Comparison of ENCODE assay signal across 19 mouse cellular contexts in the genomic region with DNA sequence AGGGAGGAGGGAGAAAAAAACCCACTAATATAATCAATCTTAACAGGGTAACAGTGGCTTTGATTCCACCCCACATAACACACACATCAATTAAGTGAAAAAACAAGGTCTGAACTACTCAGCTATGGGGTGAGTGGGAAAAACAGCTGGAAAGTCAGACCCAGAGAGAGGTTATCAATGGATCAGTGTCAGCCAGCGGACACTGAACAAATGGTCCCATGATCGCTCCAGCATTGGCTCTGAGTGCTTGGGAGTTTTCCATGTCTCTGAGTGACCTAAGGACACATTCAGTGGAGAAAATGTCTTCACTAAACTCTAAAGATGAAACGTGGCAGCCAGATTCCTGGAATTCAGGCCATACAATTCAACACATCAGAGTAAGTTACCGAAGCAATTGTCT.
DNase-seq lines count a peak whose midpoint lies in the region; ATAC-seq lines count a peak whose summit lies in the region.
"Had no signal": no experiment of that assay in that cellular context is flagged by ENCODE, and none has a peak within 500 bp of the region (broad histone marks: within the 10 kb centered on the region; RNA-seq: fewer than 3 reads in every experiment).

No protein-coding gene starts in this region.

- no peaks in the 10 kb centered on the region for H3K36me3 ChIP-seq in kidney, embryonic 14.5 days (ENCODE audit: control insufficient read depth, insufficient read depth, low read length)
- no peaks in the 10 kb centered on the region for H3K36me3 ChIP-seq in midbrain, embryonic 14.5 days (ENCODE audit: control insufficient read depth, insufficient read depth, low read length)
- H3K36me3 ChIP-seq: heart, embryonic 13.5 days; liver, embryonic 13.5 days; midbrain, embryonic 10.5 days; stomach, embryonic 15.5 days had no signal

- no peak overlapping the region for H3K9ac ChIP-seq in kidney, embryonic 14.5 days (ENCODE audit: low read depth, low read length)
- no peak overlapping the region for H3K9ac ChIP-seq in midbrain, embryonic 14.5 days (replicated peaks; ENCODE audit: low read length)
- H3K9ac ChIP-seq: forebrain, embryonic 13.5 days; heart, embryonic 13.5 days; liver, embryonic 13.5 days; stomach, embryonic 15.5 days had no signal

- 43% methylated on average over 4 of the region's 4 CpGs for WGBS in kidney, embryonic 14.5 days
- 92% methylated on average over 4 of the region's 4 CpGs for WGBS in midbrain, embryonic 14.5 days

- H3K27me3 ChIP-seq in kidney, embryonic 14.5 days (ENCODE audit: control insufficient read depth, insufficient read depth, low read length), result no peaks in the 10 kb centered on the region
- no peaks in the 10 kb centered on the region for H3K27me3 ChIP-seq in midbrain, embryonic 14.5 days (ENCODE audit: control insufficient read depth, insufficient read depth, low read length)
- H3K27me3 ChIP-seq: forebrain, embryonic 13.5 days; heart, embryonic 13.5 days; liver, embryonic 13.5 days; stomach, embryonic 15.5 days had no signal

- no peak overlapping the region for H3K4me3 ChIP-seq in kidney, embryonic 14.5 days (ENCODE audit: low read length)
- no peak overlapping the region for H3K4me3 ChIP-seq in midbrain, embryonic 14.5 days (replicated peaks; ENCODE audit: low read depth, low read length)
- H3K4me3 ChIP-seq: erythroblast, embryonic 14.5 days; forebrain, embryonic 13.5 days; heart, embryonic 13.5 days; liver, embryonic 13.5 days; midbrain, embryonic 10.5 days; stomach, embryonic 15.5 days had no signal

- no peak overlapping the region for H3K4me2 ChIP-seq in kidney, embryonic 14.5 days (replicated peaks; ENCODE audit: low read depth, low read length)
- H3K4me2 ChIP-seq in midbrain, embryonic 14.5 days (ENCODE audit: low read length), result no peak overlapping the region
- H3K4me2 ChIP-seq: forebrain, embryonic 13.5 days; heart, embryonic 13.5 days; liver, embryonic 13.5 days; stomach, embryonic 15.5 days had no signal

- DNase-seq in kidney, adult 11 months, result peak; percentile 17
- DNase-seq in heart, adult 9 months (ENCODE audit: low spot score in 2 of 2), result peak; percentile 59 to 69
- peak; percentile 9 for DNase-seq in heart, postnatal 25 days (ENCODE audit: low spot score)
- DNase-seq in kidney, postnatal 25 days, result peak; percentile 30 to 38
- no peak for DNase-seq in midbrain, embryonic 14.5 days
- DNase-seq: adrenal gland, postnatal 10 days; cerebellum, adult 11-12 months; liver, embryonic 13.5 days; right cerebral cortex, postnatal 25 days; thymus, adult 18-20 months; thymus, postnatal 4 days had no signal

- no peaks in the 10 kb centered on the region for H3K4me1 ChIP-seq in kidney, embryonic 14.5 days (ENCODE audit: control insufficient read depth, insufficient read depth, low read length)
- no peaks in the 10 kb centered on the region for H3K4me1 ChIP-seq in midbrain, embryonic 14.5 days (ENCODE audit: control insufficient read depth, insufficient read depth, low read length)
- H3K4me1 ChIP-seq: forebrain, embryonic 13.5 days; liver, embryonic 13.5 days; stomach, embryonic 15.5 days had no signal

- no peaks in the 10 kb centered on the region for H3K9me3 ChIP-seq in kidney, embryonic 14.5 days (ENCODE audit: control insufficient read depth, low read length)
- H3K9me3 ChIP-seq in midbrain, embryonic 14.5 days (ENCODE audit: control insufficient read depth, low read length), result no peaks in the 10 kb centered on the region
- H3K9me3 ChIP-seq: forebrain, embryonic 13.5 days; liver, embryonic 13.5 days; midbrain, embryonic 10.5 days; stomach, embryonic 15.5 days had no signal

- H3K27ac ChIP-seq in kidney, embryonic 14.5 days (ENCODE audit: low read depth, low read length), result no peak overlapping the region
- no peak overlapping the region for H3K27ac ChIP-seq in midbrain, embryonic 14.5 days (replicated peaks; ENCODE audit: low read depth, low read length)
- H3K27ac ChIP-seq: forebrain, embryonic 13.5 days; heart, embryonic 13.5 days; liver, embryonic 13.5 days; macrophage; midbrain, embryonic 10.5 days; stomach, embryonic 15.5 days had no signal

- no peak for ATAC-seq in kidney, embryonic 14.5 days (ENCODE audit: low FRiP score, low TSS enrichment)
- ATAC-seq in erythroblast, adult 5-6 weeks (replicated peaks; ENCODE audit: low FRiP score, poor library complexity, severe bottlenecking), result no peak
- ATAC-seq in midbrain, embryonic 14.5 days (ENCODE audit: low FRiP score, low TSS enrichment), result no peak
- ATAC-seq: forebrain, embryonic 13.5 days had no signal

- intact Hi-C loops in heart, postnatal 25 days (cut with DNase I), result no loop called here
